Mouse (Mus musculus): ENCODE results near the gene Zfp62.

The Zfp62 gene

GRCm38 (mm10) chr11:49249811-49250421 lies 46.8 kb downstream of the Zfp62 start:
- DNase-seq = no peak

GRCm38 (mm10) chr11:49250422-49251379 lies 47.6 kb downstream of the Zfp62 start:
- peak; percentile 48 for DNase-seq

- no peak for DNase-seq
Observed at GRCm38 (mm10) chr11:49251380-49251761, 48.3 kb downstream of the Zfp62 start.

GRCm38 (mm10) chr11:49252048-49252447 lies 49.0 kb downstream of the Zfp62 start:
- no peak for DNase-seq

GRCm38 (mm10) chr11:49253035-49253434 lies 49.9 kb downstream of the Zfp62 start:
- DNase-seq = no peak

GRCm38 (mm10) chr11:49259296-49259695 lies 56.2 kb downstream of the Zfp62 start:
- DNase-seq = no peak

- DNase-seq = no peak
Observed at GRCm38 (mm10) chr11:49259829-49260228, 56.7 kb downstream of the Zfp62 start.

GRCm38 (mm10) chr11:49260598-49261312 lies 57.7 kb downstream of the Zfp62 start:
- DNase-seq = no peak

GRCm38 (mm10) chr11:49261313-49261855 lies 58.3 kb downstream of the Zfp62 start:
- no peak for DNase-seq

- no peak for DNase-seq
Observed at GRCm38 (mm10) chr11:49262286-49262685, 59.2 kb downstream of the Zfp62 start.

GRCm38 (mm10) chr11:49263149-49263548 lies 60.1 kb downstream of the Zfp62 start:
- no peak for DNase-seq

- DNase-seq = no peak
Observed at GRCm38 (mm10) chr11:49264081-49264480, 61.0 kb downstream of the Zfp62 start.

GRCm38 (mm10) chr11:49264622-49265021 lies 61.5 kb downstream of the Zfp62 start:
- no peak for DNase-seq

- no peak for DNase-seq
Observed at GRCm38 (mm10) chr11:49265101-49265500, 62.0 kb downstream of the Zfp62 start.

GRCm38 (mm10) chr11:49266671-49267070 lies 63.6 kb downstream of the Zfp62 start:
- DNase-seq = no peak

- DNase-seq = no peak
Observed at GRCm38 (mm10) chr11:49267316-49267715, 64.2 kb downstream of the Zfp62 start.

GRCm38 (mm10) chr11:49267970-49268579 lies 65.0 kb downstream of the Zfp62 start:
- no peak for DNase-seq

Measured in cerebellum, adult 11 months (tissue).